Mouse (Mus musculus): ENCODE measurements around the gene AI593442. TPM values are rescaled to one million over a fixed set of nuclear protein-coding genes. Genes with fewer than 3 reads are reported as not detected.

Gene AI593442
- not detected for polyA plus RNA-seq (2017; shearing (Covaris generic))

DNA sequence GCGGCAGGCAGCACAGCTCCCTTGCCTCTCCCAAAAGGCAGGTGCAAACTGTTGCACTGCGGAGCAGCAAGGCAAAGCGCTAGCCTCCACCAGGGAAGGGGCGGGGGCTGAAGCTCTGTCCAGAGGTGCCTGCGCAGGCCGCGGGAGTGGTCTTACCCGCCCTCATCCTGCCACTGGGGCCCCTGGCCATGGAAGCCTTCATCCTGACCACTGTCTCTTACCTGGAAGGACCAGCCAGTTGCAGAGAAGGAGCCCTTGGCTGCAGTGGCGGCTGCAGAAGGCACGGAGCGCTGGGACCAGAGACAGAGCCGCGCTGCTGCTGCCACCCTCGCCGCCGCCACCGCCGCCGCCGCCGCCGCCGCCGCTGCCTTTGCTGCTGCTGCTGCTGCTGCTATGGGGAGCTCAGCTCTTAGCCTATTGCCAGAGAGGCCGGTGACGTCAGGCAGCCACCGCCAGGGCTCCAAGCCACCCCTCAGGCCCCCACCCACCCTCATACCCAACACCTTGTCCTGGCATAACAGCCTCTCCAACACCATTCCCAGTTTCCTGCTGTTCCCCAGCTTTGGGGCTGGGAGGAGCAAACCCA lies at the start of gene AI593442:
Gene AI593442, minus strand, starts transcription at position 419 of the 586 bp plus-strand sequence.

